Mouse (Mus musculus) hindbrain, embryonic 14.5 days (tissue): Measurements from ENCODE around the gene Satl1. TPM values are rescaled to one million over a fixed set of nuclear protein-coding genes. Genes with fewer than 3 reads are reported as not detected.

ENCODE experiments used
- ATAC-seq: fragments of 200-750 bp; cut with Nextera tagmentation; 2 replicates; pipeline ENCODE4 v1.8.0; 2017; ENCODE audit warnings: moderate number of reproducible peaks, mild to moderate bottlenecking, moderate TSS enrichment, moderate library complexity; ENCODE audit not compliant: low FRiP score
- DNase-seq: peaks from one replicate; pipeline ENCODE4 v3.0.0-alpha.2; 2015; ENCODE audit warnings: low spot score
- H3K27ac ChIP-seq: fragments of 300-500 bp; sonication (generic); 2 replicates; pipeline ENCODE4 v1.5.1; 2014; ENCODE audit warnings: mild to moderate bottlenecking, moderate library complexity
- H3K27me3 ChIP-seq: fragments of 300-500 bp; sonication (generic); 2 replicates; pipeline ENCODE4 v1.6.1; 2014; ENCODE audit warnings: mild to moderate bottlenecking, low read length, mixed read lengths; ENCODE audit not compliant: control insufficient read depth, insufficient read depth
- H3K36me3 ChIP-seq: fragments of 300-500 bp; sonication (generic); replicated peaks from 2 replicates; pipeline ENCODE4 v1.6.1; 2014; ENCODE audit not compliant: control insufficient read depth, insufficient read depth
- H3K4me1 ChIP-seq: fragments of 300-500 bp; sonication (generic); replicated peaks from 2 replicates; pipeline ENCODE4 v1.6.1; 2014; ENCODE audit warnings: antibody characterized with exemption, low read length, mixed read lengths; ENCODE audit not compliant: control insufficient read depth, insufficient read depth
- H3K4me2 ChIP-seq: fragments of 300-500 bp; sonication (generic); replicated peaks from 2 replicates; pipeline ENCODE4 v1.6.1; 2014; ENCODE audit warnings: mild to moderate bottlenecking, moderate library complexity
- H3K4me3 ChIP-seq: fragments of 300-500 bp; sonication (generic); replicated peaks from 2 replicates; pipeline ENCODE4 v1.5.1; 2014; ENCODE audit warnings: mild to moderate bottlenecking, low read length
- H3K9ac ChIP-seq: fragments of 300-500 bp; sonication (generic); 2 replicates; pipeline ENCODE4 v1.6.1; 2014
- H3K9me3 ChIP-seq: fragments of 300-500 bp; sonication (generic); 2 replicates; pipeline ENCODE4 v1.6.1; 2016; ENCODE audit warnings: low read length; ENCODE audit not compliant: control insufficient read depth
- WGBS: fragments of 180-500 bp; shearing (Covaris S2); extraction: QIAGEN DNeasy Blood & Tissue Kit; methylation state at CpG from one replicate; pipeline ENCODE4 v1.1.7; 2014; 5-methylcytosine and 5-hydroxymethylcytosine counted together
- polyA plus RNA-seq: library from polyadenylated mRNA; unstranded; fragments of >200 nt; fragmentation: Nextera tagmentation; extraction: Ambion mirVana; gene quantifications from 2 replicates; pipeline ENCODE4 v1.2.1, GENCODE M21; 2014

Gene Satl1
- polyA plus RNA-seq, 1 experiment from 2014 or later, result not detected

DNA sequence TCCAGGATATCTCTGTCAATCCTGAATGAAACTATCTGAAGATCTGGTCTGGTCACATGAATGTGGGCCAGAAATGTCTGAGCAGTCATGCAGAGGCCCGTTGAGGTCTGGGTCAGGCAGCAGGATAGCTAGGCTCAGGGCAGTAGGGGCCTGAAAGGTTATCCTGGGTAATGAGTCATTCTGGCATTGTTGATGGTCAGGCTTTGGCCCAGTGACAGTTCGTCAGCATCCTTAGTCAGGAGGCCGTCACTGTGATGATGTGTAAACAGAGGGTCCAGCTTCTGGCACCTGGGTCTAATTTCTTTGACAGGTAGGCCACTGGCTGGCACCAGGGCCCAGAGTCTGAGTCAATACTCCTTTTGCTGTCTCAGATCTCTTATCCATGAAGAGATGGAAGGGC is 67.1 kb downstream of the Satl1 start:
- no peak overlapping the region for H3K4me3 ChIP-seq
- no peak overlapping the region for H3K9ac ChIP-seq
- H3K9me3 ChIP-seq, result no peaks in the 10 kb centered on the region
- ATAC-seq (no peak), DNase-seq (no peak)
- no peak overlapping the region for H3K27ac ChIP-seq
- no peaks in the 10 kb centered on the region for H3K36me3 ChIP-seq
- no peaks in the 10 kb centered on the region for H3K4me1 ChIP-seq
- H3K4me2 ChIP-seq, result no peak overlapping the region
- WGBS, result 87% methylated on average over 3 of the region's 3 CpGs
- no peaks in the 10 kb centered on the region for H3K27me3 ChIP-seq

Other genes starting within 250 kb of the Satl1 start
- 0.35 and 0.47 TPM in 2 replicates for gene 4933403O08Rik, start 167.7 kb downstream of the Satl1 start, polyA plus RNA-seq
- gene Apool, start 95.4 kb downstream of the Satl1 start, polyA plus RNA-seq, result 16.5 and 19.1 TPM in 2 replicates
- gene 2010106E10Rik, start 88.5 kb upstream of the Satl1 start, polyA plus RNA-seq, result 0.20 TPM in 1 of 2 replicates, not detected in the other
- gene Zfp711, start 193.7 kb upstream of the Satl1 start, polyA plus RNA-seq, result 41.0 and 44.8 TPM in 2 replicates